Mouse (Mus musculus): ENCODE measurements around the gene Nf1.

Nf1 gene

GRCm38 (mm10) chr11:79328060-79328459, 11.4 kb upstream of the Nf1 start:
- DNase-seq (ENCODE audit: low spot score), result no peak

- no peak for DNase-seq (ENCODE audit: low spot score)
Measured at GRCm38 (mm10) chr11:79329585-79329984, 9.9 kb upstream of the Nf1 start.

GRCm38 (mm10) chr11:79335077-79335476, 4.4 kb upstream of the Nf1 start:
- no peak for DNase-seq (ENCODE audit: low spot score)

GRCm38 (mm10) chr11:79336722-79337267, 2.7 kb upstream of the Nf1 start:
- no peak for DNase-seq (ENCODE audit: low spot score)

- peak; percentile 8 for DNase-seq (ENCODE audit: low spot score)
Measured at GRCm38 (mm10) chr11:79338621-79339020, 872 bp upstream of the Nf1 start.

- peak; percentile 54 for DNase-seq (ENCODE audit: low spot score)
Measured at GRCm38 (mm10) chr11:79339808-79340781, 602 bp downstream of the Nf1 start.

- DNase-seq (ENCODE audit: low spot score), result no peak
Measured at GRCm38 (mm10) chr11:79356995-79357394, 17.5 kb downstream of the Nf1 start.

GRCm38 (mm10) chr11:79357397-79357796, 17.9 kb downstream of the Nf1 start:
- no peak for DNase-seq (ENCODE audit: low spot score)

- no peak for DNase-seq (ENCODE audit: low spot score)
Measured at GRCm38 (mm10) chr11:79364956-79365355, 25.5 kb downstream of the Nf1 start.

- no peak for DNase-seq (ENCODE audit: low spot score)
Measured at GRCm38 (mm10) chr11:79366284-79366683, 26.8 kb downstream of the Nf1 start.

GRCm38 (mm10) chr11:79373031-79373430, 33.5 kb downstream of the Nf1 start:
- no peak for DNase-seq (ENCODE audit: low spot score)

GRCm38 (mm10) chr11:79398336-79398735, 58.8 kb downstream of the Nf1 start:
- peak; percentile 85 for DNase-seq (ENCODE audit: low spot score)

GRCm38 (mm10) chr11:79403625-79404319, 64.3 kb downstream of the Nf1 start:
- DNase-seq (ENCODE audit: low spot score), result no peak

GRCm38 (mm10) chr11:79413761-79414513, 74.4 kb downstream of the Nf1 start:
- no peak for DNase-seq (ENCODE audit: low spot score)

GRCm38 (mm10) chr11:79422496-79422895, 83.0 kb downstream of the Nf1 start:
- no peak for DNase-seq (ENCODE audit: low spot score)

GRCm38 (mm10) chr11:79426571-79426970, 87.1 kb downstream of the Nf1 start:
- DNase-seq (ENCODE audit: low spot score), result no peak

- DNase-seq (ENCODE audit: low spot score), result peak; percentile 85
Measured at GRCm38 (mm10) chr11:79427638-79428037, 88.1 kb downstream of the Nf1 start.

GRCm38 (mm10) chr11:79435252-79435651, 95.8 kb downstream of the Nf1 start:
- no peak for DNase-seq (ENCODE audit: low spot score)

- DNase-seq (ENCODE audit: low spot score), result no peak
Measured at GRCm38 (mm10) chr11:79448361-79448760, 108.9 kb downstream of the Nf1 start.

GRCm38 (mm10) chr11:79452966-79453365, 113.5 kb downstream of the Nf1 start:
- no peak for DNase-seq (ENCODE audit: low spot score)

- no peak for DNase-seq (ENCODE audit: low spot score)
Measured at GRCm38 (mm10) chr11:79457928-79458327, 118.4 kb downstream of the Nf1 start.

GRCm38 (mm10) chr11:79459846-79460245, 120.4 kb downstream of the Nf1 start:
- no peak for DNase-seq (ENCODE audit: low spot score)

Data from embryo, embryonic 10 days (tissue).